Mouse (Mus musculus) urinary bladder, postnatal 10 days (tissue): Measurements from ENCODE around the gene Prss21.
"Not testable (repeated sequence)": the region's sequence is repeated elsewhere in the genome, so short reads cannot be mapped to it uniquely, and the experiment has no call there.

Source experiments
- DNase-seq: peaks from one replicate; pipeline ENCODE4 v3.0.0; 2022; ENCODE audit warnings: low spot score

Gene Prss21

GRCm38 (mm10) chr17:23862926-23863325 is 4.9 kb upstream of the Prss21 start:
- no peak for DNase-seq

GRCm38 (mm10) chr17:23868513-23868912 is 657 bp downstream of the Prss21 start:
- DNase-seq, result no peak

GRCm38 (mm10) chr17:23873884-23874856 is 6.3 kb downstream of the Prss21 start:
- no peak for DNase-seq

GRCm38 (mm10) chr17:23876741-23877140 is 8.9 kb downstream of the Prss21 start:
- DNase-seq, result no peak

GRCm38 (mm10) chr17:23877166-23877565 is 9.3 kb downstream of the Prss21 start:
- no peak for DNase-seq

- not testable (repeated sequence) for DNase-seq
Observed at GRCm38 (mm10) chr17:23880576-23880975, 12.7 kb downstream of the Prss21 start, which contains the start of the genes Dcpp1 and Dcpp2. Gene Dcpp1 (plus strand): TSS chr17:23880876. Gene Dcpp2 (plus strand): TSS chr17:23880880.

- not testable (repeated sequence) for DNase-seq
Observed at GRCm38 (mm10) chr17:23917158-23917557, 49.3 kb downstream of the Prss21 start, which contains the start of gene Dcpp3. Gene Dcpp3 (plus strand): TSS chr17:23917458.
